Mouse (Mus musculus) brain, embryonic 14.5 days (tissue): Measurements from ENCODE around the gene Chka. TPM values are rescaled to one million over a fixed set of nuclear protein-coding genes. Genes with fewer than 3 reads are reported as not detected.
A peak's percentile ranks its signal among the peaks of the same experiment; 100 is the strongest.

ENCODE experiments used
- DNase-seq: peaks from one replicate; pipeline ENCODE4 v3.0.0-alpha.2; 2011; ENCODE audit warnings: low read depth
- CTCF ChIP-seq: fragments of 200-500 bp; IDR thresholded peaks from 2 replicates; pipeline ENCODE4 v1.5.1; 2012; ENCODE audit warnings: inconsistent platforms, mild to moderate bottlenecking, moderate library complexity, borderline replicate concordance; ENCODE audit not compliant: insufficient read depth, insufficient read length; ENCODE audit errors: extremely low read depth
- POLR2A ChIP-seq: fragments of 200-500 bp; IDR thresholded peaks from 2 replicates; pipeline ENCODE4 v1.6.1; 2012; ENCODE audit warnings: mild to moderate bottlenecking, inconsistent platforms, borderline replicate concordance; ENCODE audit not compliant: poor library complexity, insufficient read depth, insufficient read length, severe bottlenecking; ENCODE audit errors: extremely low read depth
- polyA plus RNA-seq: library from polyadenylated mRNA; depleted of rRNA; stranded (reverse); fragments of >200 nt; gene quantifications from 2 replicates; pipeline ENCODE4 v1.2.3, GENCODE M21; 2012

The Chka gene
- polyA plus RNA-seq, 1 experiment = 79.9 TPM

GRCm38 (mm10) chr19:3903648-3904362 lies 52.2 kb downstream of the Chka start:
- no peak for DNase-seq
- TF ChIP-seq CTCF (no peak), POLR2A (no peak)

DNA sequence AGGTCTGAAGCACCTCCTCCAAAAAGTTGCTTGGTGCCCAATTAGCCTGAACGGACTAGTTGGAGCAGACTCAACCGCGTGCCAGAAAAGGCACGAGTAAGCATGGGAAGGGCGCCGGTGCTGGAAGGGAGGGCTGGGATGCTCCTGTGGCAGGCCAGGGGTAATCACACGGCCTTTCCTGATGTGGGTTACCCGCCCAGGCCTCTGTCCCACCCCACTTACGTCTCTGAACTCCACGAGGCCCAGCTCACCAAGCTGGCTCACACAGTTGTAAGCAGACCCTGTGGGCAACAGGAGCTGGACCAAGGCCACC lies 52.7 kb downstream of the Chka start:
- no peak for TF ChIP-seq POLR2A
- TF ChIP-seq CTCF = no peak
- DNase-seq = no peak

GRCm38 (mm10) chr19:3905261-3905969 lies 53.8 kb downstream of the Chka start:
- no peak for DNase-seq
- TF ChIP-seq POLR2A (no peak), CTCF (no peak)

DNA sequence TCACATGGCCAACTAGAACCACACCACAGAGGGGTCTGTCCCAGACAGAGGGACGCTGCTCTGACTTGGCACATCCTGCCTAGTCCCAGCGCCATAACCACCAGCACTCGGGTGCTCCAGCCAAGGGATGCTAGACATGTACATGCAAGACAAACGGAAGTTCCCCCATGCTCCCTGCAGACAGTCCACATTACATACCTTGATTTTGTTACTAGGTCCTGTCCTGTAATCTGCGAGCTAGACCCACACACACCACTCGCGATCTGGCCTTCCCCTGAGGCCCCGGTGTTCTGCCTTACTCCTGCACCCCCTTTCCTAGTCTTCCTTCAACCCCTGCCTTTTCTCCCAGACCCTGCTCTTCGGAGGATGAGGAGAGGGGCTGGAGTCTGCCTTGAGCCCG lies 54.8 kb downstream of the Chka start:
- TF ChIP-seq POLR2A = no peak
- TF ChIP-seq CTCF = no peak
- DNase-seq = no peak

DNA sequence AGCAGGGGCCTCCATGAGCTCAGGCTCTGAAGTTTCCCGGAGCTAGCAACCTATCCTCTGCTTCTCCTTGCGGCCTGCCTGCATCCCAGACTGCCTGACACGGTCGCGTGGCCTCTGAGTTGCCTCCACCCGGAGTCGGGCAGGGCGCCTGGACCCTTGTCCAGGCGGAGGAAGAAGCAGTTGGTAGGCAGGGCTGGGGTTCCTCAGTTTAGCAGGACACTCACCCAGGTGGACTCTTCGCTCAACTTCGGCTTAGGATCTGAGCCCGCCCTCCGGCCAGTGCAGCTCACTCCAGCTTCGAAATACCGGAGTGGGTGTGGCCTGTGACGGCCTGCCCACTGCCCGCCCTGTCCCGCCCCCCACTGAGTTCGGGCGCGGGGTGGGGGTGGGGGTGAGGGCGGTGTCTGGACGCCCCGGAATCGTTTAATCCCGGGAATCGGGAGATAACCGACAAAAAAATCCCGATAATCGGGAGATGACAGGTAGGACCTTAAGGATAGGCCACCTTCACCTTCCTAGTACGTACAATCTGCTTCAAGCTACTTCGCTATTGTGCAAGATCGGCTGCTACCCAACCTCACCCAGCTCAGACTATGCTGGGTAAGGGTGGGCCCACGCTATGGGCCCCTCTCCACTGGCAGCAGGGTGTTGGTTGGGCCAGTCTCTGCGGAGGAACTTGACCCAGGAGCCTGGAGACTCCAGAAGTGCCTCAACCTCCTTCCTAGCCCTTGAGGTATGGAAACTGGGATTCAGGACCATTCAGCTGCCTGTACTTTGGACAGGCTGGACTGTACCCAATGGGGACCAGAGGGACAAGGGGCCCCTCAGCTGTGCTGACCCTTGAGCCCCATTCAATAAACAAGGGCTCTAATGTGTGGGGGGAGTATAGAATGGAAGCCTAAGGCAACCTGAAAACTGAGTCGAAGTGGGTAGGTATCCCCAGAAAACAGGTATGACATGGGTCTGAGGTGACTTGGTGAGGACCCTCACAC lies 55.5 kb downstream of the Chka start, which contains the start of gene Tcirg1:
Tcirg1 (minus strand) TSS at position 339 of the 992 bp plus-strand sequence.
- TF ChIP-seq POLR2A (no peak), CTCF (no peak)
- peak; percentile 66 for DNase-seq

- no peak for DNase-seq
- TF ChIP-seq CTCF (no peak), POLR2A (no peak)
Measured at GRCm38 (mm10) chr19:3907876-3908660, 56.5 kb downstream of the Chka start.

DNA sequence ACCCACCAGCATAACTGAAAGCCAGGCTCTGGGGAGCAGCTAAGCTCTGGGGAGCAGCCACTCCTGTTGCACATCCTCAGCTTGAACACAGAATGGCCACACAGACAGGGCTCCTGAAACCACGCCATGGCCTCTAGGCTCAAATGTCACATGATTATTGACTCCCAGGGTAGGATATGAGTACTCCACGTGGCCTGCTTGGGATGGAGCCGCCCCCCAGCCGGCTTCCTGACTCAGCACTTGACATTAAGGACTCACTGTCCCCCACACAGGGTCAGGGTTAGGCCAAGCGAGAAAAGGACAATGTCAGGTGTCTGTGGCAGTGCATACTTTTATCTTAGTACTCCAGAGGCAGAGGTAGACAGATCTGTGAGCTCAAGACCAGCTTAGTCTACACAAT lies 58.6 kb downstream of the Chka start:
- TF ChIP-seq CTCF (no peak), POLR2A (no peak)
- DNase-seq = no peak

- TF ChIP-seq CTCF (no peak), POLR2A (peak; percentile 30; the same call in 1 of the 2 replicates)
- DNase-seq = peak; percentile 99
Measured at GRCm38 (mm10) chr19:3912337-3913204, 61.0 kb downstream of the Chka start, which contains the start of gene Ndufs8. Ndufs8 (minus strand) TSS chr19:3912774.

DNA sequence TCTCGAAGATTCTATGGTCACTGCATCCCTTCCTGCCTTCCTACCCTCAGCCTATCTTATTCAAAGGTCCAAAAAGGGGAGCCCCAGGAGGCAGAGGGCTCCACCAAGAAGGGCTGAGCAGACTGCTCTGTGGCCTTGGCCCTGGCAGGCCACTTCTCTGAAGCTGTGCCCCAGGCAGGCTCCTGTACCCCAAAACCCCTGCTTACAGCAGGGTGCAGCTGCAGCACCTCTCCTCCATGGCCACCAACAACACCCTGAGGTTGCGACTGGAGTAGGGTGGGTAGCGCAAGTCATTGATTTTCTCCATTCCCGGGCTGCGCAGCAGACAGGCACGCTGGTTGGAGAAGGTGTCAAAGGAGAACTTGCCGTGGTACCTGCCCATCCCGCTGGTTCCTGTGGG lies 62.1 kb downstream of the Chka start:
- DNase-seq = no peak
- TF ChIP-seq CTCF (no peak), POLR2A (no peak)

- no peak for TF ChIP-seq POLR2A
- DNase-seq = no peak
Measured at GRCm38 (mm10) chr19:3914535-3914934, 63.0 kb downstream of the Chka start.

- no peak for TF ChIP-seq CTCF
- no peak for TF ChIP-seq POLR2A
- DNase-seq = no peak
Measured at GRCm38 (mm10) chr19:3916727-3917126, 65.2 kb downstream of the Chka start.
